Mouse (Mus musculus) small intestine, adult 2 months (tissue): ENCODE measurements around the gene Il13ra2. TPM values are rescaled to one million over a fixed set of nuclear protein-coding genes. Genes with fewer than 3 reads are reported as not detected.
"Not testable (repeated sequence)": the region's sequence is repeated elsewhere in the genome, so short reads cannot be mapped to it uniquely, and the experiment has no call there.

ENCODE experiments used
- H3K27ac ChIP-seq: fragments of 200-500 bp; 2 replicates; pipeline ENCODE4 v1.5.1; 2012; ENCODE audit warnings: low read depth, low read length, control low read depth, inconsistent platforms; ENCODE audit not compliant: insufficient read depth
- H3K27me3 ChIP-seq: fragments of 200-500 bp; 2 replicates; pipeline ENCODE4 v1.6.1; 2012; ENCODE audit warnings: mild to moderate bottlenecking, moderate library complexity, low read length, inconsistent platforms; ENCODE audit not compliant: control insufficient read depth, insufficient read depth
- H3K36me3 ChIP-seq: fragments of 200-500 bp; 2 replicates; pipeline ENCODE4 v1.6.1; 2012; ENCODE audit warnings: mild to moderate bottlenecking, low read length, control low read depth, inconsistent platforms; ENCODE audit not compliant: control insufficient read depth, insufficient read depth
- H3K4me1 ChIP-seq: fragments of 200-500 bp; 2 replicates; pipeline ENCODE4 v1.6.1; 2012; ENCODE audit warnings: low read length, inconsistent platforms, mixed read lengths; ENCODE audit not compliant: control insufficient read depth, insufficient read depth, insufficient read length
- H3K4me3 ChIP-seq: fragments of 200-500 bp; 2 replicates; pipeline ENCODE4 v1.5.1; 2012; ENCODE audit warnings: low read depth, mild to moderate bottlenecking, control low read depth, inconsistent platforms, low read length, moderate library complexity
- CTCF ChIP-seq: fragments of 200-500 bp; IDR thresholded peaks from 2 replicates; pipeline ENCODE4 v1.5.1; 2012; ENCODE audit warnings: low read depth, mild to moderate bottlenecking, control low read depth, inconsistent platforms, low read length, moderate library complexity, mixed read lengths; ENCODE audit not compliant: insufficient replicate concordance, insufficient read length; ENCODE audit errors: extremely low read depth
- POLR2A ChIP-seq: fragments of 200-500 bp; IDR thresholded peaks from 2 replicates; pipeline ENCODE4 v1.6.1; 2012; ENCODE audit warnings: low read depth, mild to moderate bottlenecking, control low read depth, inconsistent platforms, low read length, moderate library complexity
- WGBS: fragments of 180-500 bp; shearing (Covaris S2); methylation state at CpG from one replicate; pipeline ENCODE4 v1.1.7; 2018; 5-methylcytosine and 5-hydroxymethylcytosine counted together
- polyA plus RNA-seq: library from polyadenylated mRNA; depleted of rRNA; stranded (reverse); fragments of >200 nt; gene quantifications from 2 replicates; pipeline ENCODE4 v1.2.3, GENCODE M21; 2012; rRNA removed

Gene Il13ra2
- polyA plus RNA-seq, result not detected in 2 replicates

DNA sequence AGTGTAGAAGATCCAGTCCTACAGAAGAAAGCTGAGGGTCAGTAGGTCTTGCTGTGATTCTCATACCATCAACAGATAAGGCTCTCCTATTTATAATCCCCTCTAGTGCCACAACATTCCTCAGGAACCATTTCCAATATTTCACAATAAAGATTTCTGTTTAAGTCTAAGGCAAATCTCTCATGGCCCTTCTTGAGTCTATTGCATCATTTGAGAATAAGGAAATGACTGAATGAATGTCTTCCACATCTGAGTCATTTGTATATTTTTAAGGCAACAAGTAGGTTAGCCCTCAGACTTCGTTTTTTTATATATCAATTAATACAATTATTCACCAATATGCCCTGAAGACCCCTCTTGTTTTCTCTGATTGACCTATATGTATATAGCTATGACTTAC is at the start of gene Il13ra2:
Gene Il13ra2 (minus strand): TSS at position 64 of the 400 bp plus-strand sequence.
- WGBS, result 31% methylated on average over 1 of the region's 1 CpGs
- H3K27me3 ChIP-seq, result no peaks in the 10 kb centered on the region

DNA sequence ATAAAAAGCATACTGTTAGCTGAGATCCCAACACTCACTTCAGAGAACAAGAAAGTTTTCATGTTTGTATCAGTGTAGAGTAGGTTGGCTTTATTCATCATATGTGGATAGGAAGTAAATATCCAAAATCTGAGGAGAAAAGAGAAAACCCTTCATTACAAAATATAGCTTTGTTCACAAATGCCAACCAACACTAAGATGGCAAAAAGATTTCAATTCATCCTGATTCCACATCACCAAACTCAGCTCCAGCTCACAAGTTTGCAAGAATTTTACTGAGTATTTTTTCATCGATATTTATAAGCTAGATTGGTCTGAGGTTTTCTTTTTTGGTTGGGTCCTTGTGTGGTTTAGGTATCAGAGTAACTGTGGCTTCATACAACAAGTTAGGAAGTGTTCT is 24.6 kb upstream of the Il13ra2 start, which contains the start of gene Vmn1r239-ps:
Gene Vmn1r239-ps (minus strand): TSS at position 101 of the 400 bp plus-strand sequence.
- H3K27me3 ChIP-seq, H3K4me1 ChIP-seq, H3K36me3 ChIP-seq, H3K27ac ChIP-seq, H3K4me3 ChIP-seq: not testable (repeated sequence)
- WGBS, result 78% methylated on average over 1 of the region's 1 CpGs

More for the DNA sequence above, at the start of gene Il13ra2:
- TF ChIP-seq POLR2A (no peak), CTCF (no peak)
- Histone ChIP-seq H3K4me3 (no peak within 1 kb of the TSS), H3K36me3 (no peaks in the 10 kb centered on the region), H3K27ac (no peak within 1 kb of the TSS), H3K4me1 (no peaks in the 10 kb centered on the region)

- H3K27ac ChIP-seq, result no peak overlapping the region
- H3K4me3 ChIP-seq, result no peak overlapping the region
- 80% methylated on average over 4 of the region's 4 CpGs for WGBS
- no peaks in the 10 kb centered on the region for H3K4me1 ChIP-seq
- TF ChIP-seq CTCF (no peak), POLR2A (no peak)
- no peaks in the 10 kb centered on the region for H3K27me3 ChIP-seq
- H3K36me3 ChIP-seq, result no peaks in the 10 kb centered on the region
These were observed 14.4 kb upstream of the Il13ra2 start for GRCm38 (mm10) chrX:147443386-147443785.

DNA sequence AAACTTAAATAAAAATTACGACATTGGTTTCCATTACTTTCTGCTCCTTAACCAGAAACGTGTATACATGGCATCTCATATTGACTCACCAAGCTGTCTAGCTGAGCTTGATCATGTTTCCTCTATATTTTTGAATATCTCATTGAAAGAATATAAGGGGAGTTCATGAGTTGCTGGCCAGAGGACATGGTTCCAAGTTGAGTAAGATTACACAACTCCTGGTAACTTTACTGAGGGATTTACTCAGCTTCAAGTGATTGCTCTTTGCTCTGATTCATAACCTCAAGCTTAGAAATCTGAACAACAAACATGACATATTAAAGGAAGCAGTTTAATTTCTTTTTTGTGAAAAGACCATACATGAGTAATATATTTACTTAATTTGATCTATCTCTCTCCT is 6.4 kb upstream of the Il13ra2 start:
- no peak overlapping the region for H3K27ac ChIP-seq
- TF ChIP-seq POLR2A, result no peak
- H3K36me3 ChIP-seq, result no peaks in the 10 kb centered on the region
- 65% methylated on average over 2 of the region's 2 CpGs for WGBS
- no peaks in the 10 kb centered on the region for H3K27me3 ChIP-seq
- H3K4me1 ChIP-seq, result no peaks in the 10 kb centered on the region
- no peak overlapping the region for H3K4me3 ChIP-seq

GRCm38 (mm10) chrX:147429753-147430152 is 761 bp upstream of the Il13ra2 start:
- Histone ChIP-seq H3K27me3 (no peaks in the 10 kb centered on the region), H3K36me3 (no peaks in the 10 kb centered on the region), H3K27ac (no peak overlapping the region), H3K4me3 (no peak overlapping the region), H3K4me1 (no peaks in the 10 kb centered on the region)
- 56% methylated on average over 1 of the region's 1 CpGs for WGBS
- TF ChIP-seq POLR2A, result no peak

GRCm38 (mm10) chrX:147393446-147393845 is 35.5 kb downstream of the Il13ra2 start:
- Histone ChIP-seq H3K4me1 (no peaks in the 10 kb centered on the region), H3K27me3 (no peaks in the 10 kb centered on the region), H3K27ac (no peak overlapping the region), H3K36me3 (no peaks in the 10 kb centered on the region), H3K4me3 (no peak overlapping the region)
- whole genome bisulfite sequencing, result 75% methylated on average over 1 of the region's 1 CpGs
- no peak for TF ChIP-seq POLR2A
- no peak for TF ChIP-seq CTCF

GRCm38 (mm10) chrX:147349167-147349566 is 79.8 kb downstream of the Il13ra2 start:
- TF ChIP-seq POLR2A (no peak), CTCF (no peak)
- no peaks in the 10 kb centered on the region for H3K36me3 ChIP-seq
- H3K27me3 ChIP-seq, result no peaks in the 10 kb centered on the region
- H3K4me3 ChIP-seq, result no peak overlapping the region
- H3K4me1 ChIP-seq, result no peaks in the 10 kb centered on the region
- no peak overlapping the region for H3K27ac ChIP-seq
- WGBS, result 76% methylated on average over 2 of the region's 2 CpGs

Other genes with a start within 250 kb of the Il13ra2 start
- not detected in 2 replicates for gene Vmn1r239-ps, start 24.5 kb upstream of the Il13ra2 start, polyA plus RNA-seq
- gene Lrch2, start 124.9 kb upstream of the Il13ra2 start, polyA plus RNA-seq, result 0.06 and 0.20 TPM in 2 replicates